Mouse (Mus musculus) cerebellum, adult 2 months (tissue): ENCODE measurements at regions not wholly inside any gene's neighbourhood (a gene's known extent, or its start where the extent isn't known, plus 50 kb on each side); places are given as distances from the start of the nearest gene placed in this dataset.

Experiments
- DNase-seq, 2 experiments: peaks; one replicate each; pipeline ENCODE4 v3.0.0; 2021
- H3K27ac ChIP-seq: fragments of 200-500 bp; 2 replicates; pipeline ENCODE4 v1.5.1; 2012; ENCODE audit warnings: low read length, control low read depth, inconsistent platforms; ENCODE audit not compliant: insufficient read depth
- H3K27me3 ChIP-seq: fragments of 200-500 bp; 2 replicates; pipeline ENCODE4 v1.6.1; 2012; ENCODE audit warnings: inconsistent platforms, mild to moderate bottlenecking, low read length, moderate library complexity; ENCODE audit not compliant: control insufficient read depth, insufficient read depth
- H3K4me1 ChIP-seq: fragments of 200-500 bp; 2 replicates; pipeline ENCODE4 v1.6.1; 2011; ENCODE audit warnings: low read length; ENCODE audit not compliant: control insufficient read depth, insufficient read depth
- H3K4me3 ChIP-seq: fragments of 200-500 bp; replicated peaks from 2 replicates; pipeline ENCODE3; 2011; ENCODE audit warnings: mild to moderate bottlenecking, low read depth, low read length, control low read depth; ENCODE audit not compliant: insufficient read depth
- CTCF ChIP-seq: fragments of 200-500 bp; IDR thresholded peaks from 2 replicates; pipeline ENCODE4 v1.5.1; 2011; ENCODE audit warnings: low read depth, mild to moderate bottlenecking, control low read depth, low read length, moderate library complexity, borderline replicate concordance; ENCODE audit not compliant: insufficient read depth
- POLR2A ChIP-seq: fragments of 200-500 bp; IDR thresholded peaks from 2 replicates; pipeline ENCODE4 v1.6.1; 2011; ENCODE audit warnings: low read length, control low read depth, borderline replicate concordance; ENCODE audit not compliant: insufficient read depth
- WGBS: fragments of 180-500 bp; shearing (Covaris S2); methylation state at CpG from one replicate; pipeline ENCODE4 v1.1.7; 2018; 5-methylcytosine and 5-hydroxymethylcytosine counted together

DNA sequence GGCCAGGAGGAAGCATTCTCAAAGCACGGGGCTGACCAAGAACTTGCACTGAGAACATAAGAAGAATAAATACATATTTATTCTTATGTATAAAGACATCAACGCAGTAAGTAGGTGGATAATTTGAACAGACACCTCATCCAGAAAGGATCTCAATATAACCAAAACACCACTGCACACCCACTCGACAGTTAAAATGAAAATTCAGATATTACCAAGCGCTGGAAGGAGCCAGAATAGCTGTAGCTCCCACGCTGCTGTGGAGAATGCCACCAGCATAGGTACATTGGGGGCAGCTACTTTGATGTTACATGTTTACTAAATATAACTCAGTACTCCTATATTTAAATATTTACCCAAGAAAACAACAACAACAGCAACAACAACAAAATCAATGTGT is 280.4 kb upstream of the Eif4g2 start:
- no peak for DNase-seq
- H3K27me3 ChIP-seq, result no peaks in the 10 kb centered on the region
- WGBS, result 94% methylated on average over 5 of the region's 5 CpGs
- no peaks in the 10 kb centered on the region for H3K4me1 ChIP-seq
- no peak overlapping the region for H3K4me3 ChIP-seq
- TF ChIP-seq POLR2A (no peak), CTCF (no peak)
- no peak overlapping the region for H3K27ac ChIP-seq

GRCm38 (mm10) chr7:111362646-111363045 is 279.8 kb upstream of the Eif4g2 start:
- DNase-seq, result no peak
- WGBS, result 49% methylated on average over 4 of the region's 4 CpGs
- H3K27ac ChIP-seq, result no peak overlapping the region

GRCm38 (mm10) chr7:111355088-111355656 is 272.3 kb upstream of the Eif4g2 start:
- no peak for DNase-seq
- Histone ChIP-seq H3K4me1 (no peaks in the 10 kb centered on the region), H3K27ac (no peak overlapping the region), H3K4me3 (no peak overlapping the region), H3K27me3 (no peaks in the 10 kb centered on the region)
- TF ChIP-seq CTCF (no peak), POLR2A (no peak)
- 91% methylated on average over 2 of the region's 2 CpGs for WGBS

More at GRCm38 (mm10) chr7:111362646-111363045, 279.8 kb upstream of the Eif4g2 start:
- no peaks in the 10 kb centered on the region for H3K27me3 ChIP-seq
- TF ChIP-seq POLR2A, result no peak
- no peak for TF ChIP-seq CTCF
- H3K4me1 ChIP-seq, result no peaks in the 10 kb centered on the region
- no peak overlapping the region for H3K4me3 ChIP-seq

DNA sequence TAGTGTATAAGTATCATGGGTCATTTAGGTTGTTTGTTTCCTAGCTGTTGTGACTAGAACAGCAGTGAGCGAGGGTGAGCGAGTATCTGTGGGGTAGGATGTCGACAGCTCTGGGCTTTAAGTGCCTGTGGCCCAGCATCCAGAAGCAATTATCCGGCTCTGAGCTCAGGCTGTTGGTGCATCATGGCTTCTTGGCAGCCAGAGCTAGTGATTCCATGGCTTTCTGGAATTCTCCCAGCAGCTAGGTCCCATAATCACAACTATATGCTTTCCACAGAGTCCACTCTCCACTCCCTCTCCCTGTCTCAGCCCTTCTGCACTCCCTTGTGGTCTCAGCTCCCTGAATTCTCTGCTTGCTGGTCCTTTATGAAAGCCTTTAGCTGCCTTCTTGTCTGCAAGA is 271.2 kb upstream of the Eif4g2 start:
- Histone ChIP-seq H3K27ac (no peak overlapping the region), H3K4me3 (no peak overlapping the region), H3K27me3 (no peaks in the 10 kb centered on the region), H3K4me1 (no peaks in the 10 kb centered on the region)
- TF ChIP-seq CTCF, result no peak
- TF ChIP-seq POLR2A, result no peak
- DNase-seq, result no peak
- 28% methylated on average over 4 of the region's 4 CpGs for WGBS

DNA sequence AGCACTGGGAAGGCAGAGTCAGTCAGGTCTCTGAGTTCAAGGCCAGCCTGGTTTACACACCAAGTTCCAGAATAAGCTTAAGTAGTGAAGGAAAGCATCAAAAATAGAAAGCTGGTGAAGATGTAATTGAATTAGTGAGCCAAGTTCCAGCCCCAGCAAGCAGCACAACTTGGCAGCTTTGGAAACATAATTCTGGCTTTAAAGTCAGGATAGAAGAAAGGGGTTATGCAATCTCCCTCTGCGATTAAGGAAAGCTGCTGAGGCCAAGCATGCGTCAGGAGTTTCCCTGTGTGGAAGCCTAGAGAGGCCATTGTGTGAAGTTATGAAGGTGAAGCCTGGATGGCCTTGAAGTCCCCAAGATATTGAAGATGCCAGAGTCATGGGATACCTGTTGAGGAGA is 269.3 kb upstream of the Eif4g2 start:
- no peak overlapping the region for H3K4me3 ChIP-seq
- WGBS, result 61% methylated on average over 2 of the region's 2 CpGs
- DNase-seq, result no peak
- no peak overlapping the region for H3K27ac ChIP-seq
- no peaks in the 10 kb centered on the region for H3K27me3 ChIP-seq
- no peaks in the 10 kb centered on the region for H3K4me1 ChIP-seq
- TF ChIP-seq CTCF (no peak), POLR2A (no peak)

DNA sequence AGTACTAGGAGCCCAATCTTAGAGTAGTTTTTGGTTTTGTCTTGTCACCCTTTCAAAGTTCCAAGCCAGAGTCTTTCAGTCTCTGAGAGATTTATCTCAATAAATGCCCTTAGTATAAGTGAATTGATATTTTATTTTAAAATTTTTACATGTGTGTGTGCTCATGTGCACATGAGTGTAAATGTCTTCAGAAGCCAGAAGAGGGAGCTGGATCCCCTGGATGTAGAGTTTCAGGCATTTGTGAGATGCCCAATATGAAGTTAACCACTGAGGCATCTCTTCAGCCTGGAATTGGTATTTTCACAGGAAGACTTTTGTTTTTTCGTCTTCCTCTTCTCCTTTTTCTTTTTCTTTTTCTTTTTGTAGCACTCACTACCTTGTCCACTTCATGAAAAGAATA is 262.3 kb upstream of the Eif4g2 start:
- TF ChIP-seq POLR2A, result no peak
- no peak for TF ChIP-seq CTCF
- 81% methylated on average over 1 of the region's 1 CpGs for WGBS

GRCm38 (mm10) chr7:111337053-111337452 is 254.2 kb upstream of the Eif4g2 start:
- Histone ChIP-seq H3K27me3 (no peaks in the 10 kb centered on the region), H3K27ac (no peak overlapping the region), H3K4me1 (no peaks in the 10 kb centered on the region), H3K4me3 (no peak overlapping the region)
- WGBS, result 72% methylated on average over 3 of the region's 3 CpGs
- no peak for DNase-seq
- no peak for TF ChIP-seq CTCF
- TF ChIP-seq POLR2A, result no peak

More for the DNA sequence above, 262.3 kb upstream of the Eif4g2 start:
- H3K4me3 ChIP-seq, result no peak overlapping the region
- no peaks in the 10 kb centered on the region; the same call in 1 of the 2 replicates for H3K27me3 ChIP-seq
- no peak for DNase-seq
- H3K27ac ChIP-seq, result no peak overlapping the region
- H3K4me1 ChIP-seq, result no peaks in the 10 kb centered on the region

- Histone ChIP-seq H3K4me1 (no peaks in the 10 kb centered on the region), H3K27ac (no peak overlapping the region), H3K27me3 (no peaks in the 10 kb centered on the region), H3K4me3 (no peak overlapping the region)
- no peak for TF ChIP-seq CTCF
- 62% methylated on average over 6 of the region's 6 CpGs for WGBS
- no peak for DNase-seq
Measured at GRCm38 (mm10) chr7:111322901-111323300, 240.1 kb upstream of the Eif4g2 start.
